Mouse (Mus musculus) embryo, embryonic 11 days (tissue): ENCODE measurements around the gene Tlr13.

Experiments
- DNase-seq: peaks from one replicate; pipeline ENCODE4 v3.0.0-alpha.2; 2015

Gene Tlr13

DNA sequence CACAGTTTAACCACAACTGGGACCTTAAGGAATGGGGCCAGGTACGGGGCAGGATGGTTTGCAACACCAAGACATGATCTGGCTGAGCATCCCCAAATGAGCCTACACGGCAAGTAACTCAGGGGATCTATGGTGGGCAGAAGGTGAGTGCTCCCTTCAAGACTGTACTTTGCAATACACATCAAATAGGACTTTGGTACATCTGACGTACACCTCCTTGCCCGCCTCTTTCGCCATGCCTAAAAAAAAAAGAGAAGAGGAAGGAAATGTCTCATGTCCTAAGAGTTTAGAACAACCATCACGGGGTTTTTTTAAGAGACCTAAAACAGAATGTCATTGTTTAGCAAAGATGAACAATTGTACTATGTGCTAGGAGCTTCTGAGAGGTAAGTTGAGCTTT lies at the start of gene Tlr13:
Gene Tlr13, plus strand, starts transcription at position 269 of the 400 bp plus-strand sequence.
- DNase-seq = no peak

DNA sequence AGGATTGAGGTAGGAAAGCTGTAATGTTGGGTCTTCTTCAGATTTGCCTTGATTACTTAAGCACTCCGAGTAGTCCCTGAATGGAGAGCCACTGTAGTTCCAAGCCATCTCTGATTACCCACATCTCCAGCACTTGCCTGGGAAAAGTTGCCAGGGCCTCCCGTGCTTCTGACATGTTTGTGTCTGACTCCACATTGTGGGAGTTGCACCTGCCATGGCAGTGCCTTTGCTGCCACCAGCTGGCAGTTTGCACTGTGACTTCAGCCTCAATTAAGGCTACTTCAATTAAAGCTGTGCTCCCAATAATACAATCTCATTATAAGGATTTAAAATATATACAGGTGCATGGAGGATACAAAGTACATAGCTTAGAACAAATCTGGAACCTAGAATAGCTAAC lies 37.5 kb upstream of the Tlr13 start:
- DNase-seq = peak; percentile 25

DNA sequence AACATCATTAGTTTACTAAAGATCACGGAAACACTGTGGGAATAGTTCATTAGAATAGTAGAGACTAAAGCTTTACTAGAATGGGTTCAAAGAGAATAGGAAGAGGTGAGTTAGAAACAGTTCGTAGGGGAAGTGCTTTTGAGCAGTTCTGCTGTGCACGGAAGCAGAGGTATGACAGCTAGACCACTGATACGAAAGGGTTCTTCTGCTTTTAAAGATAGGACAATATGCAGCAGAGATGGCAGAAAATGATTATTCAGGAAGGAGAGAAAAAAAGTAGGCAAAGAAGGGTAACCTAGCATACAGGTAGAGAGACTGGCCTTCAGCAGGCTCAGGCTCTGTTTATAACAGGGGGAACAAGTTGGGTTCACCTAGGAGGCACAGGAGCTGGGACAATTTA lies 29.1 kb upstream of the Tlr13 start:
- DNase-seq = no peak

DNA sequence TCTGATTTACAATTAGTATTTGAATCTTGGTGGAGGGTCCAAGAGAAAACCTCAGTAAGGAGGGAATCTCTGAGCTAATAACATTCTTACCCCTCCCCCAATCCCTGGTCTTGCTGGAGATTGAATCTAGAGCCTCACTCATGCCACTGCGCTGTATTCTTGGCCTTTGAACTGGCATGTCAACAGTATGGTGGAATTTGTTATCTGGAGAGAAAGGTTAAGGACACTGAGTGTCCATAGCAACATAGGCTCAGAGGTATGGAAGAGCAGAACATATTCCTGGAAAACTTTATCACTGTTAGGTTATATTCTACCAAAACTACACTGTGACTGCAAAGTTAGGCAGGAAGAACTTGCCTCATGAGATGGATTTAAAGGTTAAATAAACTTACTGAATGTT lies 28.3 kb upstream of the Tlr13 start:
- DNase-seq = no peak

DNA sequence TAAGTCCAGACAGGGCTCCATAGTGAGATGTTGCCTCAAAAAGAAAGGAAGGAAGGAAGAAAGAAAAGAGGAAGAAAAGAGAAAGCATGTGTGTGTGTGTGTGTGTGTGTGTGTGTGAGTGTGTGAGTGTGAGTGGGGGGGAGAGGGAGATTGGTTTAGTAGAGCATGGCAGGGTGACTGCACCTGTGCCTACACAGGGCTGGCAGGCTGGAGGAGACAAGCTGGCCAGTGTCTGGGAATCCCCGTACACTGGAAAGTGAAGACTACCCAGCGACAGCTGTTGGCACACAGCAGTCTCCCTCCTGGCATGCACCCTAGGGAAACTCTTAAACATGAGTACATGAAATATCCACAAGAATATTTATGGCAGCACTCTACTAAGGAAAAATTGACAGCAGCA lies 20.2 kb upstream of the Tlr13 start:
- no peak for DNase-seq

DNA sequence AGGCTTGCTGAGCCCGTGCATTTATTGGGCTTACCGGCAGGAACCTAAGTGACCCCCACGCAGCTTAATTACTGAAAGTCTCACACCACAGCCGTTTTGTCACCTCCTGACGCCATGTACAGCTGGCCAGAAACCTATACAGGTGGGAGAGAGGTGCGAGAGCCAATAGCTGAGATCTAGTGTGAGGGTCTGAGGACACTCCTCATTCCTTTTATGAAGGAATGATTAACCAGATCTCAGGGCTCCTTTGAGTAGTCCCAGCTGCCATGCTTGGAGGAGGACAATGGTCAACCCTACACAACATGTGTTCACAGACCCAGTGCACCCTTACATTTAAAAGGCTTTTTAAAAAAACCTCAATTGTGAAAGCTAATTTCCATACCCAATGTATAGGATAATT lies 14.7 kb upstream of the Tlr13 start:
- DNase-seq = no peak

DNA sequence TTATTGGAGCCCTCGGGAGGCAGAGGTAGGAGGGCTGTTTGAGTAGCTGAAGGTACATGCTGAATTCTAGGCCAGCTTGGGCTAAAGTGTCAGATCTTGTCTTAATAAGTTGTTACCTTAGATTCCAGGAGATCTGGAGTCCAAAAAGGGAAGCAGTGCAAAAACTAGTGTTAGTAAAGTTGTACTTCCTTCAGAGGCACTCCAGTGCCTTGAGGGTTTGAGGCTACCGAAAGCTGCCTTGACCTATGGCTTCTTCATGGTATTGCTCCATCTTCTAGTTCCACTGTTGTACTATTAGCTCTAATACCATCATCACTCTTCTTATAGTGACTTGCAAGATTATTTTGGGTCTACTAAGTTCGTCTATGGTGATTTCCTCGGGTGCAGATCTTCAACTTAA lies 13.1 kb upstream of the Tlr13 start:
- no peak for DNase-seq

DNA sequence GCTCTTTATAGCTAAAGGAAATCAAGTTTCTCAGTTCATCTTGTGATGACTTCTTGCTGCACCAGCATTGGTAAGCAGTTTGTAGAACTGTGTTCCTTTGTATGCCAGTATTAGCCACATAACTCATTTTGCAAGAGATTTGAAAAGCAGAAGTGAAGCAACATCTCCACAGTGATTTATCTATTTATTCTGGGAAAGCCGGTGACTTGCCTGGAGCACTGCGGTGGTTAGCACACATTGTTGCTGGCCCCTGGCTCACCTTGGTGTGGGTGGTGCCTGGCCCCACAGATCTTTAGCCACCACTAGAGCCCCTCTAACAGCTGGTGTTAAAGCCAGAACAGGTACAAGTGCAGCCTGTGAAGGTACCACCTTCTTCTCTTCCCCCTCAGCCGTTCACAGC lies 8.1 kb upstream of the Tlr13 start:
- DNase-seq = no peak

DNA sequence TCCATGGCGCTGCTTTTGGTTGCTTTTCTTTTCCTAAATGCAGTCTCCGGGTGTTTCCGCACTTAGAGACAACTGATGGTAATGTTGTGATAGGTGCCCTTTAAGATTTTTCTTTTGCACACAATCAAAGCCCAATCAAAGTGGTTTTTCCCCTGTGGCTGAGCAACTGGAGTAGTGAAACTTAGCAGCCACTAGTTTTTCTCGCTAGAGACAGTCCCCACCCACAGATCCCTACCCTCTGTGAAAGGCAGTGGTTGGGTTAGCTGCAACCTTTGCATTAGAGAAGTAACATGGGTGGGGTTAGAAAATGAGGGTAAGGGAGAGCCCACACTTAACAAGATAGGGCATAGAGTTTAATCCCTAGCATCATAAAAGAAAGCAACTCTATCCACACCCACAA lies 7.5 kb upstream of the Tlr13 start:
- DNase-seq = no peak

DNA sequence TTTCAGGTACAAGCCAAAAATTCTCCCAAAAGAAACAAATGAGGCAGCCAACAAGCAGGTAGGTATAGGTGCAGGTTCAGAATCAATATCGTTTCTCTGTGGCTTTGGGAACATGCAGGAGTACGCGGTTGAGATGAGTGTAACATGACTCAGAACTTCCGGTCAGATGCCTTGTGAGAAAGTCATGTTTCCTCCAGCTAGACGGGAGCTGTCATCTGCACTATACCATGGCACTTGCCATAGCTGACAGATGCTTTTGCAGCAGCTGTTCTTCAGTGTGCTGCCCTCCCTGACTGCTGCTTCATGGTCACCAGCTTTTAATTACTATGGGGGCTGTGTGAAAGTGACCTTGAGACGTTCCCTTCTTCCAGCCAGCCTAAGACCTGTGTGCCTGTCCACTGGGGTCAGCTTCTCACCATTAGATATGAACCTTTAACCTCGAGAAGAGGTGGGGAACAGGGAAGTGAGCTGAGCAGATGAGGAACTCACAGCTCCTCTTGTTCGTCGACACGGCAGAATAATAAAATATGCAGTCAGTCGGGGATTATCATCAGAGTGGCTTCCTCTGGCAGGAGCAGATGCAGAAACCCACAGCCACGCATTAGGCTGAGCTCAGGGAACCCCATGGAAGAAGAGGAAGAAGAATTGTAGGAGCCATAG lies 7.0 kb upstream of the Tlr13 start:
- DNase-seq = peak; percentile 4

DNA sequence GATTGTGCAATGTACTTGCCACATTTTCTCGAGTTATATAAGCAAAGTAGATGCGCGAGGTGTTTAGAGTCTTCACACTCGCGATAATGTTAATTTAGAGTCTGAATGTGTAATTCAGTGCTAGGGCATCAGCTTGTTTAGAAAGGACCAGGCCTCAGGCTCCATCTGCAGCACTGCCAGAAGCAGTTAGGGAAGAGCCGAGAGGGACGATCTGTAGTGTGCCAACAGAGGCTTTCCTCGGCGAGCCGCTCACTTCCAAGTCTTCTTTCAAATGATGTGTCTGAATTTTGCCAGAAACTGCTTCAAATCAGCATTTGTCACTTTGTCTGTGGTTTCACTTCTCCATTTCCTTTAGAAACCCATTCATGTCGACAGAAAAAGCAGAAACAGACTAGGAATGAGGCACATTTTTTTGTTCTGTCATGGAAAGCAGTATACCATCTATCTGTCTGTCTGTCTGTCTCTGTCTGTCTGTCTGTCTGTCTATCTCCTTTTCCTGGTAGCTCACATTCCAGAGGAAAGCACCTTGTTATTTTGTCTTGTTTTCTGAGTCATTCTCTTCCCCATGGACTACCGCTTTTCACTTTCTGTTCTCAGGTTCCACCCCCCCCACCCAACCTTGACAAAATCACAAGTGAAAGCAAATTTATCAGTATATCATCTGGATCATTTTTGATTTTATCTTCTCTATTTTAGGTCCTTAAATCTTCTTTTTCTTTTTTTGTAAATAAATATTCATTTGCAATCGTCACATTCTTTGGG lies 3.5 kb upstream of the Tlr13 start:
- no peak for DNase-seq

DNA sequence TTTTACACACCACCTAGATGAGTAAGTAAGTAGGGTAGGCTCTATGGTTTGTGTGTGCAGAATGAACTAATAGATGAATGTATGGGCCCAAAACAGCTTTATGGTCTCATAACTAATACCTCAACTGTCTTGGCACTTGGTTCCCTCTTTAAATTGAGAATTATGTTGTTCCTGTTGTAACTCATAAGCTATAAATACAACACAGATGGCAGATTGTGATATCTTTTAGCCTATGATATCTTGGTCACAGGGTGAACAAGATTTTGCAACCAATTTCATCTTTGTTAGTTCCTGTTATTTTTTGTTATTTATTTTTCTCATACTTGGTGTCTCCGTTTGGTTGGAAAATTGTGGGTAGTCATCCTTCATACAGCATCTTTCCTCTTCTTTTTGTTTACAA lies 5.2 kb downstream of the Tlr13 start:
- DNase-seq = no peak

DNA sequence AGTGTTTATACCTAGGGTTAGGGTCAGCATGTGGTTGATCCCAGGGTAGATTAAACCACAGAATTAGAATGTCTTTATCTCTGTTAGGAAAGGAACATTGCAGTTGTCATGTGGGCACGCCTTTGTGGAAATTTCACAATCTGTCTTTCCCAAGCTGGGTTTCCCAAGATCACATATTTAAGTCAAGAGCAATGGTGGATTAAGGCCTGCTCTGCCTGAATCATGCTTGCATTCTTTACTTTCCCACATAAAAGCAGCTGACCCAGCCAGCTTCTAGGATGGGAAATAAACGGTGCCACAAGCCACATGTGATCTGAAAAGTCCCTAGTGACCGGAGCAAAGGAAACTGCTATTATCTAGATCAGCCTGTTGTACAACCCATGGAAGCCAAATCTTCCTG lies 6.5 kb downstream of the Tlr13 start:
- DNase-seq = no peak

DNA sequence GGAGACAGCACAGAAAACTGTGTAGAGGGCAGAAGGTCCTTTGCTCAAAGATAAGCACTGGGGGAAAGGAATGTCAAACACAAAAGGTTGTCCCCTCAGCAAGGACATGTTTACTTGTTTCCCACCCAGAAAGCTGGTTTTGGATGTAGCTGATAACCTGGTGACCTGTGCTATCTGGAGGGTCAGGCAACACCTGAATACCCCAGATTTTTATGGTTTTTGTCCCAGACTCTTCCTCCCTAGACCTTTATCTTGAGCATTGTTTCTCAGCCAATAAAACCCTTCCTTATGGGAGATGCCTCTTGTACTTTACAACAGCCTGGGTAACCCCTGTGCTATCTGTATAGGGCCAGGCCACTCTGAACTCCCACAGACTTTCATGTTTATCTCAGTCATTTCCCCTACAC lies 11.2 kb downstream of the Tlr13 start:
- no peak for DNase-seq

DNA sequence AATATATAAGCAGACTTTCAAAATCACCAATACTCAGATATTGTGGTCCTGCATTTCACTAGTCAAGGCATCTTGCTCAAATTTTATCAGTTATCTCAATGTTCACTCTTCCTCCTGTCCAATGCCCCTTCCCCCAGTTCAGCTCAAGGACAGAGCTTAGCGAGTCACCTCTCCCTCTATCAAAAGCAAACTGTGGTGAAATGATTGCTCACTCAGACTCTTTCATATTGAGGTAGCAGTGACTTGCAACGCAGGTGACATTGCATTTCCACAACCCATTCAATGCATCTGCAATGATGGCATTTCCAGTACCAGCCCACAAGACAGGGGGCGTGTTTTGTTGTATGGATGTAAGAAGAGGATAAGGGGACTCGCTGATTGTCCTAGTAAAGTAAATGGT lies 12.9 kb downstream of the Tlr13 start:
- no peak for DNase-seq

DNA sequence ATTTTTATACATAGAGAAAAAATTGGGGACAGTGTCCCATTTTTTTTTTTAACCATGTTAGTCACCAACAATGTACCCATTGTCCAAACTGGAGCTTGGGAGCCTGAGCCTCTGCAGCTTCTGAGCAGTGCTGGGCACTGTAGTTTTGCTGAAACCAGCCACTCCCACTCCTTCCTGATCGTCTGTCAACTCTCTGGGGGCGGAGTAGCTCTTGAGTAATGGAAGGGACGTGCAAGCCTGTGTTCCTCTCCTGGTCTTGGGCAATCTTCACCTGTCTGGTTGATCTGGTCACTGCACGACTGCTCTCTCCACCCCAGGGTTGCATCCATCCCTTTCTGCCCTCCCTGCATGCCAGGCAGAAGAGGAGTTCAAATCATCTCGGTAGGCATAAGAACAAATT lies 21.0 kb downstream of the Tlr13 start:
- no peak for DNase-seq

DNA sequence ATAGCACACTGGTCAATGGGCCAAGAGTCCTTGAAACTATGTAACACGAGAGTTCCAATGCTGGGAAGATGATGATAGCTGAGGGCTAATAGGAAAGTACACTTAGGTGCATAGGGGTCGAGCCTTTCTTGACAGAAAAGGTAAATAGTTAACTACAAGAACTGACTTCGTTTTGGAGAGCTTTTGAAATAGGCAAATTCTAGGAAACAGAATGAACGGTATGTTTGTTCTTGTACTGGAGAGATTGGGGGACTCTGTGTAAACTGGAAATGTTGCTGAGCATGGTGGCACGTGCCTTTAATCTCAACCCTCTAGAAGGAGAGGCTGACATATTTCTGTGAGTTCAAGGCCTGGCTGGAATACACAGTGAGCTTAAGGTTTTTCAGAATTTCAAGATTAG lies 21.6 kb downstream of the Tlr13 start:
- no peak for DNase-seq

DNA sequence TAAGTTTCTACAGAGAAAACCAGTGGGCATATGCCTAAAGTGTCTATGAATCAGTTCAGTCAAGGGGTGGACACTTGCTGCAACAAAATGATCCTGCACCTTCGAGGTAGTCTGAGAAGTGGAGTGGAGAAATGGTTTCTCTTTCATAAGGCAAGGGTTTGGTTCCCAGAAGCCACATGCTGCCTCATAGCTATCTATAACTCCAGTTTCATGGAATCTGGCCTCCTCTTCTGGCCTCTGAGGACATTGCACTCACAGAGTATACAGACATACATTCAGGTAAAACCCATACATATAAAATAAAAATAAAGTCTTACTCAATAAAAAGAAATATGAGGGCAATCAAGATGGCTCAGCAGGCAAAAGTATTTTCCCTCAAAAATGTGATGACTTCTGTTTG lies 22.1 kb downstream of the Tlr13 start:
- no peak for DNase-seq

DNA sequence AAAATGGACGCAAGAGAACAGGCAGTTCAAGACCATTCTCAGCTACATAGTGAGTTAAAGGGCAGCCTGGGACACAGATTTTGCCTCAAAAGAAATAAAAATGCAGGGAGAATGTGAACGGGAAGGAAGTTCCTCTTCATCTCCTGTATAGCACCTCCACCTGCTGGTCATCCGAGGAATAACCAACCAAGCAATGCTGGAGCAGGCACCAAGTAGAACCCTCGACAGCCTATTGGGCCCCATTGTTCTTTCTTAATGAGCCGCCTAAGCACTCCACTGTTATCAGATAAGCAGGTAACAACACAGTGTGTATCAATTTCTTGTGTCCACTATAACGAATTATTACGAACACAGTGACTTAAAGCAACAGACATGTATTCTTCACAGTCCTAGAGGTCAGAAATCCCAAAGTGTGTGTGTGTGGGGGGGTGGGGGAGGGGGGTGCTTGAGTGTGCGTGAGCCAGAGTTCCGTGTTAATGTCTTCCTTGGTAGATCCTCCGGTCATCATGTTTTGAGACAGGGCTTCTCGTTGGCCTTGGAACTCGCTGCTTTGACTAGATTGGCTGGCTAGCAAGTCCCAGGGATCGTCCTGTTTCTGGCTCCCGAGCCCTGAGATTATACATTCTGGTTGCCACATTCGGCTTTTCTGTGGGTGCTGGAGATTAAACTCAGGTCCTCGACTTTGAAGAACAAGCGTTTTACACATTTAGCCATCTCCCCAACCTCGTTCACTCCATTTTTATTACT lies 28.3 kb downstream of the Tlr13 start:
- DNase-seq = peak; percentile 81

DNA sequence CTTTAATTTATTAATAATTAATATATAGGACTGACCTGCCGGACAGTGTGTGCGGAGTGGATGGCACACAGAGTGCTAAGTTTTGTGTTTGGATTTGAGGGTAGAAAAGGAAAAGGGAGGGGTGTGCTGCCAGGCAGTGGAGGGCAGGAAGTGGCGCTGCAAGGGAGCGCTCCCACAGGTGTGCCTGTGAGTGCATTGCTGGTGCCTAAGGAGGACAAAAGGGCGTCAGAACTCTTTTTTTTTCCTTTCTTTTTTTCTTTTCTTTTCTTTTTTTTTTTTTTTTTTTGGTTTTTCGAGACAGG lies 28.8 kb downstream of the Tlr13 start:
- no peak for DNase-seq

DNA sequence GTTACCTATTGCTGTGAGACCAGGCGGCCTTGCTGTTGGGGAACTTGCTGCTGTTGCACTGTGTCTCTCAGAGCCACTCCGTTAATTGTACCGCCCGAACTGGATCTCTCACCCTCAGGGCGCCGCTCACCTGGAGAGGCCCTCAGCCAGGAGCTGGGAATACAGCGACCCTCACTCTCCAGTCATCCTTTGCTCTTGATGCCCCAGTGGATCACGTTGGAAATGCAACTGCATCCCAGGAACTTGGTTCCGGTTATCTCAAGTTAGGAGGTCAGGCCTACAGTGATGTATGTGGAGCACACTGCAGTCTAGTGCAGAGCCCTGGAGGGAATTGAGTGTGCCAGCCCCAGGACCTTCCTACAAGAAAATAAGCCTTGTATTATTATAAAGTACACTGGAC lies 33.3 kb downstream of the Tlr13 start:
- DNase-seq = no peak

DNA sequence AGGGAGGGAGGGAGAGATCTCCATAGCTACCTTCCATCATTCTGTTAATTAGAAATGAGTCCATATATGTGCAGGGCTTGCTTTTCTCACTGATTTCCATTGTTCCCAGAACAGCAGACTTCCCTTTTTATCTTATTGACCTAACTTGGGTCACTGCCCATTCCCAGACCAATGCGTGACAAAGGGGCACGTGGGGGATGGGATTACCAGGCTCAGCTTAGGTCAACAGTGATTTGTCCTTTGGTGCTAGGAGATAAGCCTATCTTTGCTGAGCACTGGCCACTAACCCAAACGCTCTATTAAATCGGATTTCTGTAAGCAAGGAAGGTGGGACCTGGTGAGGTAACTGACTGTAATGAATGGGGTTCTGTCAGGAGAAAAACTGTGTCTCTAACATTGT lies 41.3 kb downstream of the Tlr13 start:
- peak; percentile 12 for DNase-seq

DNA sequence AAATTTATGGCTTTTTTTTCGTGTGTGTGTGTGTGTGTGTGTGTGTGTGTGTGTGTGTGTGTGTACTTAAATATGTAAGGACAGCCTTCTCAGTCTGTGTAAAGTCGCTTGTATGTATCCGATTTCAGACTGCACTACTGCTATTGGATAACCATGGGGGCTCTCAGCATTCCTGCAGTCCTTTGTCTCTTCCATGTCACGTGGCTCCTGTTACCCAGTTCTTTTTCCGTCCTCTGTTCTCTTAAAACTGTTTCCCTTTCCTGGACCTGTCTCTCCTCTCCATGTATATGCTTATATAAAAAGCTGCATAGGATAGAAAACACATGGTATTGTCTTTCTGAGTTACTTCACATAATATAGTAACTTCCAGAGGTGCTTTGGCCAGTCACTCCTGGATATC lies 42.7 kb downstream of the Tlr13 start:
- DNase-seq = peak; percentile 69
